Mouse (Mus musculus) liver, adult (tissue): ENCODE results near the gene Arid1b.

Experiments used
- GATA4 ChIP-seq: IDR thresholded peaks from 2 replicates; pipeline ENCODE4 v1.6.1; 2014; ENCODE audit warnings: mild to moderate bottlenecking, low read length; ENCODE audit not compliant: insufficient replicate concordance

The Arid1b gene

GRCm38 (mm10) chr17:4991600-4991999 is 2.5 kb upstream of the Arid1b start:
- no peak for TF ChIP-seq GATA4

- TF ChIP-seq GATA4: no peak
Observed at GRCm38 (mm10) chr17:4993497-4993839, 664 bp upstream of the Arid1b start.

- TF ChIP-seq GATA4: no peak
Observed at GRCm38 (mm10) chr17:4994504-4994812, 326 bp downstream of the Arid1b start.

- TF ChIP-seq GATA4: no peak
Observed at GRCm38 (mm10) chr17:4994813-4995560, 855 bp downstream of the Arid1b start.

- TF ChIP-seq GATA4: no peak
Observed at GRCm38 (mm10) chr17:4995561-4996051, 1.5 kb downstream of the Arid1b start.

GRCm38 (mm10) chr17:4996121-4996813 is 2.1 kb downstream of the Arid1b start:
- TF ChIP-seq GATA4: no peak

GRCm38 (mm10) chr17:4996814-4997549 is 2.9 kb downstream of the Arid1b start:
- TF ChIP-seq GATA4: no peak

GRCm38 (mm10) chr17:4997968-4998367 is 3.8 kb downstream of the Arid1b start:
- no peak for TF ChIP-seq GATA4

- no peak for TF ChIP-seq GATA4
Observed at GRCm38 (mm10) chr17:4999256-4999655, 5.1 kb downstream of the Arid1b start.

- no peak for TF ChIP-seq GATA4
Observed at GRCm38 (mm10) chr17:5000001-5000400, 5.9 kb downstream of the Arid1b start.

- TF ChIP-seq GATA4: no peak
Observed at GRCm38 (mm10) chr17:5000871-5001270, 6.7 kb downstream of the Arid1b start.

- TF ChIP-seq GATA4: no peak
Observed at GRCm38 (mm10) chr17:5001531-5002131, 7.5 kb downstream of the Arid1b start.

- TF ChIP-seq GATA4: no peak
Observed at GRCm38 (mm10) chr17:5002937-5003508, 8.9 kb downstream of the Arid1b start.

- TF ChIP-seq GATA4: no peak
Observed at GRCm38 (mm10) chr17:5004266-5004665, 10.1 kb downstream of the Arid1b start.

GRCm38 (mm10) chr17:5004706-5005105 is 10.6 kb downstream of the Arid1b start:
- TF ChIP-seq GATA4: no peak
